Mouse (Mus musculus): ENCODE measurements around the gene Sema6c.
"Not testable (repeated sequence)": the region's sequence is repeated elsewhere in the genome, so short reads cannot be mapped to it uniquely, and the experiment has no call there.

The Sema6c gene

GRCm38 (mm10) chr3:95159987-95160963 lies at the start of gene Sema6c:
Sema6c (plus strand) TSS chr3:95160457.
- DNase-seq = peak; percentile 86 to 87

GRCm38 (mm10) chr3:95110911-95111726 lies 49.1 kb upstream of the Sema6c start, which contains the start of gene Vps72:
Vps72 (plus strand) TSS chr3:95111022.
- peak; percentile 89 to 91 for DNase-seq

GRCm38 (mm10) chr3:95112760-95113159 lies 47.5 kb upstream of the Sema6c start:
- no peak for DNase-seq

- DNase-seq = no peak
Measured at GRCm38 (mm10) chr3:95117751-95118150, 42.5 kb upstream of the Sema6c start.

- DNase-seq = no peak
Measured at GRCm38 (mm10) chr3:95121580-95121979, 38.7 kb upstream of the Sema6c start.

GRCm38 (mm10) chr3:95124246-95124645 lies 36.0 kb upstream of the Sema6c start, which contains the start of gene Tmod4:
Tmod4 (plus strand) TSS chr3:95124476.
- DNase-seq = peak in 1 of 2 experiments; percentile 31

- DNase-seq = no peak
Measured at GRCm38 (mm10) chr3:95124972-95125371, 35.3 kb upstream of the Sema6c start.

- no peak for DNase-seq
Measured at GRCm38 (mm10) chr3:95129226-95129651, 31.0 kb upstream of the Sema6c start.

GRCm38 (mm10) chr3:95130081-95130480 lies 30.2 kb upstream of the Sema6c start:
- no peak for DNase-seq

GRCm38 (mm10) chr3:95132389-95132788 lies 27.9 kb upstream of the Sema6c start:
- not testable (repeated sequence) for DNase-seq

GRCm38 (mm10) chr3:95133176-95133575 lies 27.1 kb upstream of the Sema6c start:
- DNase-seq = no peak

GRCm38 (mm10) chr3:95133680-95134101 lies 26.6 kb upstream of the Sema6c start, which contains the start of the genes Scnm1 and Lysmd1:
Scnm1 (minus strand) TSS chr3:95134011.
Lysmd1 (plus strand) TSS chr3:95134088.
- DNase-seq = peak; percentile 84 to 92

GRCm38 (mm10) chr3:95134133-95134532 lies 26.1 kb upstream of the Sema6c start:
- not testable (repeated sequence) for DNase-seq

GRCm38 (mm10) chr3:95135023-95135422 lies 25.2 kb upstream of the Sema6c start:
- peak in 1 of 2 experiments; percentile 45 for DNase-seq

- peak in 1 of 2 experiments; percentile 42 for DNase-seq
Measured at GRCm38 (mm10) chr3:95135433-95136052, 24.7 kb upstream of the Sema6c start.

GRCm38 (mm10) chr3:95136336-95136735 lies 23.9 kb upstream of the Sema6c start:
- DNase-seq = no peak

- peak in 1 of 2 experiments; percentile 28 for DNase-seq
Measured at GRCm38 (mm10) chr3:95139586-95140288, 20.5 kb upstream of the Sema6c start.

GRCm38 (mm10) chr3:95140289-95140595 lies 20.0 kb upstream of the Sema6c start:
- DNase-seq = no peak

GRCm38 (mm10) chr3:95140795-95141194 lies 19.5 kb upstream of the Sema6c start:
- DNase-seq = no peak

GRCm38 (mm10) chr3:95141474-95141873 lies 18.8 kb upstream of the Sema6c start:
- DNase-seq = peak; percentile 78 to 86

- DNase-seq = peak; percentile 65 to 75
Measured at GRCm38 (mm10) chr3:95141952-95142616, 18.2 kb upstream of the Sema6c start, which contains the start of gene Tnfaip8l2. Tnfaip8l2 (minus strand) TSS chr3:95142360.
